Mouse (Mus musculus) limb, embryonic 12.5 days (tissue): ENCODE data around the gene Ugt8a. TPM values are rescaled to one million over a fixed set of nuclear protein-coding genes. Genes with fewer than 3 reads are reported as not detected.

Source experiments
- ATAC-seq: fragments of 200-750 bp; cut with Nextera tagmentation; 2 replicates; pipeline ENCODE4 v1.8.0; 2017; ENCODE audit warnings: low read depth, moderate TSS enrichment; ENCODE audit not compliant: insufficient number of reproducible peaks, insufficient read depth, low FRiP score, low TSS enrichment
- H3K27ac ChIP-seq: fragments of 300-500 bp; sonication (generic); 2 replicates; pipeline ENCODE4 v1.5.1; 2016; ENCODE audit warnings: mild to moderate bottlenecking, moderate library complexity
- H3K27me3 ChIP-seq: fragments of 300-500 bp; sonication (generic); 2 replicates; pipeline ENCODE4 v1.6.1; 2016; ENCODE audit warnings: mild to moderate bottlenecking, moderate library complexity
- H3K36me3 ChIP-seq: fragments of 300-500 bp; sonication (generic); 2 replicates; pipeline ENCODE4 v1.6.1; 2016; ENCODE audit warnings: mild to moderate bottlenecking, moderate library complexity
- H3K4me1 ChIP-seq: fragments of 300-500 bp; sonication (generic); replicated peaks from 2 replicates; pipeline ENCODE4 v1.6.1; 2016
- H3K4me2 ChIP-seq: fragments of 300-500 bp; sonication (generic); 2 replicates; pipeline ENCODE4 v1.6.1; 2016; ENCODE audit warnings: mild to moderate bottlenecking, moderate library complexity
- H3K4me3 ChIP-seq: fragments of 300-500 bp; sonication (generic); replicated peaks from 2 replicates; pipeline ENCODE4 v1.5.1; 2016; ENCODE audit warnings: mild to moderate bottlenecking
- H3K9ac ChIP-seq: fragments of 300-500 bp; sonication (generic); replicated peaks from 2 replicates; pipeline ENCODE4 v1.6.1; 2016; ENCODE audit warnings: mild to moderate bottlenecking, moderate library complexity
- H3K9me3 ChIP-seq: fragments of 300-500 bp; sonication (generic); 2 replicates; pipeline ENCODE4 v1.6.1; 2016; ENCODE audit warnings: mild to moderate bottlenecking, moderate library complexity
- WGBS: fragments of 180-500 bp; shearing (Covaris S2); methylation state at CpG from one replicate; pipeline ENCODE4 v1.1.7; 2016; 5-methylcytosine and 5-hydroxymethylcytosine counted together
- polyA plus RNA-seq: library from polyadenylated mRNA; unstranded; fragments of >200 nt; fragmentation: Nextera tagmentation; extraction: Ambion mirVana; gene quantifications from 2 replicates; pipeline ENCODE4 v1.2.1, GENCODE M21; 2016

Ugt8a gene
- polyA plus RNA-seq: 0.28 and 0.65 TPM in 2 replicates

- peaks cover 13% of the 10 kb centered on the region; the same call in 1 of the 2 replicates for H3K4me1 ChIP-seq
- peak within 1 kb of the TSS; percentile 48 for H3K9ac ChIP-seq
- WGBS: 1% methylated on average over 71 of the region's 85 CpGs
- peak within 1 kb of the TSS; percentile 61 for H3K4me3 ChIP-seq
- no peaks in the 10 kb centered on the region for H3K36me3 ChIP-seq
- H3K4me2 ChIP-seq: peak within 1 kb of the TSS; percentile 96
- no peak within 1 kb of the TSS for H3K27ac ChIP-seq
- H3K27me3 ChIP-seq: peaks cover 40% of the 10 kb centered on the region
- peak; percentile 78 for ATAC-seq
- H3K9me3 ChIP-seq: no peaks in the 10 kb centered on the region
These were observed at the start of gene Ugt8a for GRCm38 (mm10) chr3:125938092-125938755. TSS of gene Ugt8a (minus strand) at chr3:125938619.

DNA sequence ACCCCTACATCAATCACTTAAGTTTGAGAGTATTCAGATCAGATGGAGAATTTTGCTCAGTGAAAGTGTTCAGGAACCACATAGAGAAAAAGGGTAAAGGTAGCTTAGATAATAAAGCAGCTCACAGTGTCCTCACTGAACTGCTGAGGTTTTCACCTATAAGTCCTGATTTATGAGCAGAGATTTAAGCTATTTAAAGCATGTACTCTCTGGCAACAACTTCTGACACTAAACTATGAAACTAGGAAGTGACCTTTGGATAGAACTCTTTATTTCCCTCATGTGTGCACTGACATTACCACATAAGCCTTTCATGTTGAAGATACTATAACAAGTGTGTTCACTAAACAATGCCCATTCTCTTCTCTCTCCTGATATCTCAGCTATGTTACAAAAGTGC is 48.2 kb upstream of the Ugt8a start:
- Histone ChIP-seq H3K36me3 (no peaks in the 10 kb centered on the region), H3K27ac (no peak overlapping the region), H3K9ac (no peak overlapping the region), H3K27me3 (no peaks in the 10 kb centered on the region), H3K4me3 (no peak overlapping the region), H3K9me3 (no peaks in the 10 kb centered on the region), H3K4me2 (no peak overlapping the region), H3K4me1 (no peaks in the 10 kb centered on the region)
- ATAC-seq: no peak

GRCm38 (mm10) chr3:125983707-125984420 is 45.4 kb upstream of the Ugt8a start:
- no peak overlapping the region for H3K27ac ChIP-seq
- 76% methylated on average over 2 of the region's 2 CpGs for WGBS
- no peak for ATAC-seq
- no peaks in the 10 kb centered on the region for H3K9me3 ChIP-seq
- H3K27me3 ChIP-seq: no peaks in the 10 kb centered on the region
- H3K36me3 ChIP-seq: no peaks in the 10 kb centered on the region
- H3K4me3 ChIP-seq: no peak overlapping the region
- no peak overlapping the region for H3K9ac ChIP-seq
- H3K4me2 ChIP-seq: no peak overlapping the region
- H3K4me1 ChIP-seq: no peaks in the 10 kb centered on the region

DNA sequence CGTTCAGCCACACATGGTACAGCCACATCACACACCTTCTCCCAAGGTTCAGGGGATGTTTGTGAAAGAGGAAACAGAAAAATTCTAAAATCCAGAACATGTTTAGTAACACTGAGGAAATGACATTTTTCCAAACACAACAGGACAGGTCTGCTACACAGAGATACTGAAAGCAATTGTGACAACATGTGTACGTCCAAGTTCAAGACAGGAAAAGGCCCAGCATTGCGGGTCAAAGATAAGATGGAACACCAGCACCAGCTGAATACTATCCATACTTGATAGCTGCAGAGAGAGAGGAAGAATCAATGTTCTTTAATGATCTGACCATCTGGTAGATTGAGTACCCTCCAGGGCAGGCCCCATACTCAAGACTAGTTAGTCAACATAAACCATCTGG is 41.1 kb upstream of the Ugt8a start:
- 88% methylated on average over 3 of the region's 3 CpGs for WGBS

DNA sequence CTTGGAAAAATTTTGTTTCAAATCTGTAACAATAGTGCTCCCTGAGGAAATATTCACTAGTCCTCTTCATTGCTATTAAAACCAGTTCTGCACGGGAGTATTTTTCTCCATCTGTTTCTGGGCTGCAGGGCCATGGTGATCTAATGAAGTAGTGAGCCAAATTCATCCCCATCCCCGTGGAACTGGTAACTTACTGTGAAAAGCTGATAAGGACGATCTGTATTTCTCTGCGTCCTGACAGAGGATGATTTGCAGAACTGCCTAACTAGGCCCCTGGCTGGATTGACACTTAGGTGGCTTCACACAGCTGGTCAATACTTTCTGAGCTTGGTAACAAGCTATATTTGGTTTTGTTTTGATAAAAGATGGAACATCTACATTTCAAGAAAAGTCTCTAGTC is 37.5 kb upstream of the Ugt8a start:
- H3K36me3 ChIP-seq: no peaks in the 10 kb centered on the region
- ATAC-seq: no peak
- WGBS: 71% methylated on average over 4 of the region's 4 CpGs
- no peaks in the 10 kb centered on the region for H3K27me3 ChIP-seq
- H3K27ac ChIP-seq: no peak overlapping the region
- no peak overlapping the region for H3K4me3 ChIP-seq
- H3K4me1 ChIP-seq: no peaks in the 10 kb centered on the region
- H3K9ac ChIP-seq: no peak overlapping the region
- H3K4me2 ChIP-seq: no peak overlapping the region
- H3K9me3 ChIP-seq: no peaks in the 10 kb centered on the region

More for the DNA sequence above, 41.1 kb upstream of the Ugt8a start:
- ATAC-seq: no peak
- H3K27me3 ChIP-seq: no peaks in the 10 kb centered on the region
- H3K4me3 ChIP-seq: no peak overlapping the region
- H3K4me1 ChIP-seq: no peaks in the 10 kb centered on the region
- H3K27ac ChIP-seq: no peak overlapping the region
- no peaks in the 10 kb centered on the region for H3K36me3 ChIP-seq
- no peak overlapping the region for H3K4me2 ChIP-seq
- no peak overlapping the region for H3K9ac ChIP-seq
- no peaks in the 10 kb centered on the region for H3K9me3 ChIP-seq

DNA sequence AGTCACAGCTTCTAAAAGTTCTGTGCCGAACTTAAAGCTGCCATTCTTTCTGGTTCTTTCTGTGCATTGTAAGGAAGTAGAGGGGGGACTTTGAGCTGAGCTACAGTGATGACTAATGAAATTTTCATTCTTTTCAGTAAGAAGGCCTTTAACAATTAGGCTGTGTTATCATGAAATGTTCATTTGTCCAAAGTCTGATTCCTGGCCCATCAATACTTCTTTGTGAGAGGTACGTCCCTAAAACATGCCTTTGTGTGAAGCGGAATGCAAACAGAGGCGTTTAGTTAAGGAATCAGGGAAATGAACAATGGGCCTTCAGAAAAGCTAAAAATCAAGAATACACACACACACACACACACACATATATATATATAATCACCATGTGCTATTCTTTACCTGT is 31.0 kb upstream of the Ugt8a start:
- ATAC-seq: no peak
- Histone ChIP-seq H3K9me3 (no peaks in the 10 kb centered on the region), H3K4me2 (no peak overlapping the region), H3K36me3 (no peaks in the 10 kb centered on the region), H3K4me3 (no peak overlapping the region), H3K4me1 (no peaks in the 10 kb centered on the region), H3K9ac (no peak overlapping the region), H3K27me3 (no peaks in the 10 kb centered on the region), H3K27ac (no peak overlapping the region)
- 79% methylated on average over 4 of the region's 4 CpGs for WGBS

GRCm38 (mm10) chr3:125956196-125956885 is 17.9 kb upstream of the Ugt8a start:
- Histone ChIP-seq H3K27me3 (no peaks in the 10 kb centered on the region), H3K9ac (no peak overlapping the region), H3K4me2 (no peak overlapping the region), H3K4me1 (no peaks in the 10 kb centered on the region), H3K27ac (no peak overlapping the region), H3K9me3 (no peaks in the 10 kb centered on the region), H3K4me3 (no peak overlapping the region), H3K36me3 (no peaks in the 10 kb centered on the region)
- 88% methylated on average over 3 of the region's 3 CpGs for WGBS
- no peak for ATAC-seq

GRCm38 (mm10) chr3:125954881-125955280 is 16.5 kb upstream of the Ugt8a start:
- Histone ChIP-seq H3K4me2 (no peak overlapping the region), H3K9me3 (no peaks in the 10 kb centered on the region), H3K27me3 (no peaks in the 10 kb centered on the region), H3K9ac (no peak overlapping the region), H3K27ac (no peak overlapping the region), H3K36me3 (no peaks in the 10 kb centered on the region), H3K4me3 (no peak overlapping the region), H3K4me1 (no peaks in the 10 kb centered on the region)
- no peak for ATAC-seq
- 74% methylated on average over 1 of the region's 1 CpGs for WGBS

- no peak overlapping the region for H3K27ac ChIP-seq
- WGBS: 78% methylated on average over 3 of the region's 3 CpGs
- H3K9ac ChIP-seq: no peak overlapping the region
- no peak overlapping the region for H3K4me3 ChIP-seq
- no peak for ATAC-seq
- no peaks in the 10 kb centered on the region for H3K9me3 ChIP-seq
- H3K4me2 ChIP-seq: no peak overlapping the region
- peaks cover 13% of the 10 kb centered on the region; the same call in 1 of the 2 replicates for H3K4me1 ChIP-seq
- peaks cover 34% of the 10 kb centered on the region for H3K27me3 ChIP-seq
- H3K36me3 ChIP-seq: no peaks in the 10 kb centered on the region
These were observed 2.4 kb upstream of the Ugt8a start for GRCm38 (mm10) chr3:125940811-125941210.

GRCm38 (mm10) chr3:125938756-125939109 is 314 bp upstream of the Ugt8a start:
- WGBS: under 1% methylated on average over 27 of the region's 37 CpGs
- Histone ChIP-seq H3K4me3 (peak overlapping the region; percentile 61), H3K27me3 (peaks cover 40% of the 10 kb centered on the region), H3K36me3 (no peaks in the 10 kb centered on the region), H3K4me1 (peaks cover 13% of the 10 kb centered on the region; the same call in 1 of the 2 replicates), H3K9ac (peak overlapping the region; percentile 48; the same call in 1 of the 2 replicates), H3K4me2 (peak overlapping the region; percentile 96), H3K27ac (no peak overlapping the region), H3K9me3 (no peaks in the 10 kb centered on the region)
- ATAC-seq: peak; percentile 39; the same call in 1 of the 2 replicates

DNA sequence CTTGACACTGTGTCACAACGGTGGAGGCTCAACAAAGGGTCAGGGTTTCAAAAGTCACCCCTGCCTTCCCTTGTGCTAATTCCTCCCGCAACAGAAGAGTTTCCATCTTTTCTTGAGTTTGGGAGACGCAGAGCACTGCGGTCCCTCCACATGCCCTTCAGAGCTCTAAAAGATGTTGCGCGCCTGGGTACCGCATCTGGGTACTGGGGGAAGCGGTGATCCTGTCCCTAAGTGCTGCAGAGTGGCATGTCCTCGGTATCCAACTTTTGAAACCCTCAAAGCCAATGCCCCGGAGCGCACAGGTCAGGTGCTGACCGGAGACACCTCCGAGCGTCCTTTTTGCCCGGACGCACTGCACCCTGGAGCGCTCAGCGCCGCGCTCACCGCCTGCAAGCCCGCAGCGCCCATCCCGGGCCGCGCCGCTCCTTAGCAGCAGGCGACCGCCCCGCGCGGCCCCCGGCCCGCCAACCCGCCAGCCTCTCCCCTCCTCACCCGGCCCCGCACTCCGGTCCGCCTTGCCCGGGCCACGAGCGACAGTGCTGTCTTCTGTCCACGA is 805 bp downstream of the Ugt8a start:
- H3K27me3 ChIP-seq: peaks cover 40% of the 10 kb centered on the region

More for the DNA sequence above, 805 bp downstream of the Ugt8a start:
- H3K36me3 ChIP-seq: no peaks in the 10 kb centered on the region
- peaks cover 13% of the 10 kb centered on the region; the same call in 1 of the 2 replicates for H3K4me1 ChIP-seq
- 3% methylated on average over 43 of the region's 43 CpGs for WGBS
- H3K4me2 ChIP-seq: peak overlapping the region; percentile 96
- no peak overlapping the region for H3K27ac ChIP-seq
- peak overlapping the region; percentile 48 for H3K9ac ChIP-seq
- ATAC-seq: peak; percentile 70; the same call in 1 of the 2 replicates
- peak overlapping the region; percentile 61 for H3K4me3 ChIP-seq
- no peaks in the 10 kb centered on the region for H3K9me3 ChIP-seq
